Mouse (Mus musculus) heart, adult 2 months (tissue): ENCODE results near the gene Hist1h3a. TPM values are rescaled to one million over a fixed set of nuclear protein-coding genes. Genes with fewer than 3 reads are reported as not detected.
"Not testable (repeated sequence)": the region's sequence is repeated elsewhere in the genome, so short reads cannot be mapped to it uniquely, and the experiment has no call there.

Experiments used
- DNase-seq, 2 experiments: peaks; one replicate each; pipeline ENCODE4 v3.0.0; 2021
- H3K27ac ChIP-seq: fragments of 200-600 bp; 2 replicates; pipeline ENCODE4 v1.8.1; 2022
- H3K27me3 ChIP-seq: fragments of 200-500 bp; 2 replicates; pipeline ENCODE4 v1.6.1; 2012; ENCODE audit warnings: mild to moderate bottlenecking, low read length, inconsistent platforms, mixed read lengths; ENCODE audit not compliant: control insufficient read depth, insufficient read depth
- H3K36me3 ChIP-seq: fragments of 200-500 bp; 2 replicates; pipeline ENCODE4 v1.6.1; 2012; ENCODE audit warnings: low read length, inconsistent platforms; ENCODE audit not compliant: control insufficient read depth, insufficient read depth
- H3K4me1 ChIP-seq: fragments of 200-500 bp; 2 replicates; pipeline ENCODE4 v1.6.1; 2011; ENCODE audit warnings: low read length; ENCODE audit not compliant: control insufficient read depth, insufficient read depth
- H3K4me3 ChIP-seq: fragments of 200-600 bp; 2 replicates; pipeline ENCODE4 v1.8.1; 2022
- H3K79me2 ChIP-seq: fragments of 200-500 bp; replicated peaks from 2 replicates; pipeline ENCODE4 v1.6.1; 2012; ENCODE audit warnings: mild to moderate bottlenecking, inconsistent platforms, low read length, moderate library complexity, mixed read lengths; ENCODE audit not compliant: control insufficient read depth, insufficient read depth
- H3K9ac ChIP-seq: fragments of 200-500 bp; 2 replicates; pipeline ENCODE4 v1.6.1; 2012; ENCODE audit warnings: low read depth, mild to moderate bottlenecking, control low read depth, inconsistent platforms, low read length, mixed read lengths
- CTCF ChIP-seq: fragments of 200-600 bp; IDR thresholded peaks from 2 replicates; pipeline ENCODE4 v1.8.1; 2022; ENCODE audit warnings: antibody characterized with exemption, mild to moderate bottlenecking, moderate library complexity
- EP300 ChIP-seq: fragments of 200-500 bp; IDR thresholded peaks from 2 replicates; pipeline ENCODE4 v1.6.1; 2011; ENCODE audit warnings: low read depth, low read length, control low read depth; ENCODE audit not compliant: insufficient read depth
- POLR2A ChIP-seq: fragments of 200-500 bp; IDR thresholded peaks from 2 replicates; pipeline ENCODE4 v1.6.1; 2011; ENCODE audit warnings: mild to moderate bottlenecking, low read depth, low read length, control low read depth; ENCODE audit not compliant: insufficient read depth
- WGBS: fragments of 180-500 bp; shearing (Covaris S2); methylation state at CpG from one replicate; pipeline ENCODE4 v1.1.7; 2018; 5-methylcytosine and 5-hydroxymethylcytosine counted together
- intact Hi-C: fragments of 180-260 bp; cut with DNase I; formaldehyde crosslinking; loops from one replicate; pipeline ENCODE4 v1.15.1; 2025
- polyA plus RNA-seq: library from polyadenylated mRNA; depleted of rRNA; stranded (reverse); fragments of >200 nt; gene quantifications from 2 replicates; pipeline ENCODE4 v1.2.3, GENCODE M21; 2012
- total RNA-seq, 2 experiments: library from RNA; stranded (reverse); gene quantifications; 2 replicates each; pipeline ENCODE4 v1.2.3; 2021

Hist1h3a gene
- total and polyA plus RNA-seq, 3 experiments: 5.1 to 8.9 TPM; not detected in 1

DNA sequence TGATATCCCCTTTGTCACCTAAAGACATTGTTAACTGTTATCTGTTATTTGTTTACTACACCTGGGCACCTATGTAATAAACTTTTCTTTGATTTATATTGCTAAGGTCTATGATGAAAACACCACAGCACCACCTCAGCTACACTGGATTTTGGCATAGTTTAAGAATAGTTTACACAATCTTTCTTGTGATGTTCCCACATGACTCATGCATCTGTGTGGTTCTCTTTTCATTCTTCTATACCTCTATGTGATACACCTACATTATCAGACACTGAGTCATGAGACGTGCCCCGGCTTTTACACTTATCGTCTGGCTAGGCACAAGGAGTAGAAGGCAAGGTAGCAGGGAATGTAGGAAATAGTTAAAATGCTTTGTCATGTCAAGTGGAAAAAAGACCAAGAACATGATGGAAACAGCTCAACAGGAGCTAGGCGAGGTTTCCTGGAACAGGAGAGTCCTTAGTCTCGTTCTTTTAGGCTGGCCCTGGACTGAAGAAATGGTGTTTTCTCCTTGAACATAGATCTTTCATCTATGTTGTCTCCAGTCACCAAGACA lies 12.5 kb downstream of the Hist1h3a start:
- TF ChIP-seq POLR2A (no peak), EP300 (no peak), CTCF (no peak)
- H3K9ac ChIP-seq: no peak overlapping the region
- no peaks in the 10 kb centered on the region for H3K27me3 ChIP-seq
- no peaks in the 10 kb centered on the region for H3K36me3 ChIP-seq
- H3K27ac ChIP-seq: no peak overlapping the region
- intact Hi-C loops: loop anchor here (5.0 kb wide), 2 partner anchors 127 to 1707 kb away; partner anchors contain the start of genes Hist1h1e, Hist1h2ag, Hist1h2be and Hist1h2bj
- DNase-seq: no peak
- no peak overlapping the region for H3K4me3 ChIP-seq
- 85% methylated on average over 5 of the region's 5 CpGs for WGBS
- H3K4me1 ChIP-seq: peaks cover 3% of the 10 kb centered on the region
- H3K79me2 ChIP-seq: no peaks in the 10 kb centered on the region

DNA sequence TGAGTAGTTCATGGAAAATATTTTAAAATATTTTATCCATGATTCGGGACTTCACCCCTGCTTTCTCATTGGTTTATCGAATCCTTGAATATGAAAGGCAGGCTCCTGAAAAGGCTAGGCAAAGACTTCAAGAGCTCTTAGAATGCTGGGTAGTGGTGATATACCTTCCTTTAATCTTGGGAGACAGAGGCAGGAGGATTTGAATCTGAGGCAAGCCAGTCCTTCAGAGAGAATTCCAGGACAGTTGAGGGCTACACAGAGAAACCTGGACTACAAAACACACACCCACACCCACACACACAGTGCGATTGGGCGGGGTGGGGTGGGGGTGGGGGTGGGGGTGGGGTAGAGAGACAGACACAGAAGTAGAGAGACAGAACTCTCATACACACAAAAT lies 14.3 kb downstream of the Hist1h3a start:
- DNase-seq: no peak
- Histone ChIP-seq H3K27ac (no peak overlapping the region), H3K4me3 (no peak overlapping the region), H3K79me2 (no peaks in the 10 kb centered on the region), H3K36me3 (peaks cover 2% of the 10 kb centered on the region; the same call in 1 of the 2 replicates), H3K27me3 (no peaks in the 10 kb centered on the region), H3K9ac (no peak overlapping the region), H3K4me1 (peaks cover 3% of the 10 kb centered on the region)
- WGBS: 18% methylated on average over 4 of the region's 4 CpGs
- intact Hi-C loops: loop anchor here (5.0 kb wide), 2 partner anchors 126 to 1706 kb away; partner anchors contain the start of genes Hist1h1e, Hist1h2ag, Hist1h2be and Hist1h2bj
- TF ChIP-seq EP300: no peak
- no peak for TF ChIP-seq CTCF
- TF ChIP-seq POLR2A: no peak

DNA sequence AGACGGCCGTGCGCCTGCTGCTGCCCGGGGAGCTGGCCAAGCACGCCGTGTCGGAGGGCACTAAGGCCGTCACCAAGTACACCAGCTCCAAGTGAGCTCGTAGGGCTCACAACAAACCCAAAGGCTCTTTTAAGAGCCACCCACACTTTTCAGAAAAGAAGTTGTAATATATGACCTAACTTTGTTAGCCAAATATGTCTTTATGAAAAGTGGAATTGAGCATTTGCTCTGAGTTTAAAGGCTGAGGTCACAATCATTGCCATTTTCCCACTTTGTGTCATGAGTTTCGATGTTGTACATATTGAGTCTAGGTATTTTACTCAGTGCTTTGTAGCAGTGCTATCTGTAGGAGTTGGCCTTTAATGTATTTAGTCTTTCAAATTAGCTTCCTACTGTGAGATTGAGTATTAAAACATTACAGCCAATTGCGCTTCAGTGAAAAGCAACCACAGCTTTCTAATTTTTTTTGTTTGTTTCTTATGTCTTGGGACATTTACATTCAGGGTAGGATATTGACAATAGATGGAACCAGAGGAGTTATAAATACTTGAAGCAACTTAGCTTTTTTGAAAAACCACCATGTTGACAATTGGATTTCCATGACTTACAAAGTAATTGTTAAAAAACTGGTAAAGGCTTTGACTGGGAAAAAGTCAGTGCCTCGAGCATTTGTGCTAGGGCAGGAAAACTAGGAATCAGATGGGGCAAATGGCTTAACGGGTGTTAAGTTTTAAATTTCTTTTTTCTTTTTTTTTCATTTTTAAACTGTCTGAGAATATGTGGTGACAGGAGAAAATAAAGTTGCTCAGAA lies 14.9 kb downstream of the Hist1h3a start:
- intact Hi-C loops: loop anchor here (5.0 kb wide), 2 partner anchors 125 to 1705 kb away; partner anchors contain the start of genes Hist1h1e, Hist1h2ag, Hist1h2be and Hist1h2bj
- Histone ChIP-seq H3K36me3 (peaks cover 3% of the 10 kb centered on the region), H3K27me3 (no peaks in the 10 kb centered on the region), H3K79me2 (no peaks in the 10 kb centered on the region), H3K4me3 (no peak overlapping the region), H3K9ac (peak overlapping the region; percentile 40; the same call in 1 of the 2 replicates), H3K27ac (peak overlapping the region; percentile 12; the same call in 1 of the 2 replicates), H3K4me1 (peaks cover 3% of the 10 kb centered on the region)
- TF ChIP-seq POLR2A: no peak
- TF ChIP-seq EP300: no peak
- no peak for TF ChIP-seq CTCF
- 14% methylated on average over 13 of the region's 13 CpGs for WGBS
- DNase-seq: no peak

DNA sequence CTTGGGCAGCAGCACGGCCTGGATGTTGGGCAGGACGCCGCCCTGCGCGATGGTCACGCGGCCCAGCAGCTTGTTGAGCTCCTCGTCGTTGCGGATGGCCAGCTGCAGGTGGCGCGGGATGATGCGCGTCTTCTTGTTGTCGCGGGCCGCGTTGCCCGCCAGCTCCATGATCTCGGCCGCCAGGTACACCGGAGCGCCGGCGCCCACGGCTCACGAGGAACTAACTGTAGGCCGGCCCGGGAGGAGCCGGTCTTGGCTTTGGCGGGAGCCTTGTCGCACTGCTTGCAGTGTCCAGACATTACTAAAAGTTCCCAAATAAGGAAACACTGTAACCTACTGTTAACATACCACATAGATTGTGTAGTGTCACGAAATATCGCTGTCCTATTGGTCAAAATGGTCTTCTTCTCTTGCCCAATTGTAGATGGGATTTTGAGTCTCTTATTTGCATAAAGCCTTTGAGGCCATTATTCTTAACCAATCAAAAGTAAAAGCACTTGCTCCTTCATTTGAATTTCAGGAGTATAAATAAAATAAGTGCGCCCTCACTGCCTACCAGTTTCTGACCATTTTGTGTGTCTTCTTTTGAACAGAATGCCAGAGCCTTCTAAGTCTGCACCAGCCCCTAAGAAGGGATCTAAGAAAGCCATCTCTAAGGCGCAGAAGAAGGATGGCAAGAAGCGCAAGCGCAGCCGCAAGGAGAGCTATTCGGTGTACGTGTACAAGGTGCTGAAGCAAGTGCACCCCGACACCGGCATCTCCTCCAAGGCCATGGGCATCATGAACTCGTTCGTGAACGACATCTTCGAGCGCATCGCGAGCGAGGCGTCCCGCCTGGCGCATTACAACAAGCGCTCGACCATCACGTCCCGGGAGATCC lies 15.7 kb downstream of the Hist1h3a start, which contains the start of gene Hist1h2bb:
Hist1h2bb (plus strand) TSS at position 534 of the 880 bp plus-strand sequence.
- under 1% methylated on average over 52 of the region's 58 CpGs for WGBS
- H3K27me3 ChIP-seq, H3K79me2 ChIP-seq, H3K4me1 ChIP-seq: not testable (repeated sequence)
- intact Hi-C loops: loop anchor here (5.0 kb wide), 2 partner anchors 124 to 1704 kb away; partner anchors contain the start of genes Hist1h1e, Hist1h2ag, Hist1h2be and Hist1h2bj
- H3K9ac ChIP-seq: peak within 1 kb of the TSS; percentile 92
- peak; percentile 69 for TF ChIP-seq POLR2A
- peak; percentile 42 for TF ChIP-seq CTCF
- TF ChIP-seq EP300: 0 out of 2 replicates have a peak, but pooled peaks have one; percentile 8
- DNase-seq: peak; percentile 81 to 85
- H3K4me3 ChIP-seq: peak within 1 kb of the TSS; percentile 56
- H3K27ac ChIP-seq: peak within 1 kb of the TSS; percentile 94
- H3K36me3 ChIP-seq: peaks cover 10% of the 10 kb centered on the region
